Mouse (Mus musculus) natural killer cell, adult 2 months (primary cell): Measurements from ENCODE around the gene Dnajb8.

ENCODE experiments used
- DNase-seq, 2 experiments: peaks; one replicate each; pipeline ENCODE4 v3.0.0; 2022; ENCODE audit warnings: low spot score in 2 of 2

Dnajb8 gene

DNA sequence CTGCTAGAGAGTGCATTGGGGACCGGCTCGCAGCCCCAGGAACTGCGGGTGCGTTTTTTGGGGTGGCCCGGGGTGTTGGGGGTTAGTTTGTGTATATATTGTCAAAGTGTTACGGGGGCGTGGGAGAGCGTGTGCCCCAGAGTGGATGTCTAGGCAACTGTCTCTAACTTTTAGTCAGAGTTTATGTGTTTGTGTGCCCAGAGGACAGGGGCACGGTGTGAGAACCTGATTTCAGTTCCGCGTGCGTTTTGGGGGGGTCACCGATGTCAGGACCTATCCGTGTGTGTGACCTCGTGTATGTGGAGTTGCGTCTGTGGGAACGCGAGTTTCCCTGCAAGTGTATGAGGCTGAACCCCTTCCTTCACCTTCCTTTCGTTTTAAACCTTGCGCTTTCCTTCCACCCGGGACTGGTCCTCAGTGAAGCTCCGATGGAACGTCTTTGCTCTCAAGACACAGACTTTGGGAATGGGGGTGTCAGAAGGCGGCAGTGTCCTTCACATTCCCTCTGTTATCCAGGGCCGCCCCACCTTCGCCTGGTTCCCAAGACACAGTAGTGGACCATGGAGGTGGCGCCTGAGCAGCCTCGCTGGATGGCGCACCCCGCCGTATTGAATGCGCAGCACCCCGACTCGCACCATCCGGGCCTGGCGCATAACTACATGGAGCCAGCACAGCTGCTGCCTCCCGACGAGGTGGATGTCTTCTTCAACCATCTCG is 22.9 kb upstream of the Dnajb8 start:
- no peak for DNase-seq

DNA sequence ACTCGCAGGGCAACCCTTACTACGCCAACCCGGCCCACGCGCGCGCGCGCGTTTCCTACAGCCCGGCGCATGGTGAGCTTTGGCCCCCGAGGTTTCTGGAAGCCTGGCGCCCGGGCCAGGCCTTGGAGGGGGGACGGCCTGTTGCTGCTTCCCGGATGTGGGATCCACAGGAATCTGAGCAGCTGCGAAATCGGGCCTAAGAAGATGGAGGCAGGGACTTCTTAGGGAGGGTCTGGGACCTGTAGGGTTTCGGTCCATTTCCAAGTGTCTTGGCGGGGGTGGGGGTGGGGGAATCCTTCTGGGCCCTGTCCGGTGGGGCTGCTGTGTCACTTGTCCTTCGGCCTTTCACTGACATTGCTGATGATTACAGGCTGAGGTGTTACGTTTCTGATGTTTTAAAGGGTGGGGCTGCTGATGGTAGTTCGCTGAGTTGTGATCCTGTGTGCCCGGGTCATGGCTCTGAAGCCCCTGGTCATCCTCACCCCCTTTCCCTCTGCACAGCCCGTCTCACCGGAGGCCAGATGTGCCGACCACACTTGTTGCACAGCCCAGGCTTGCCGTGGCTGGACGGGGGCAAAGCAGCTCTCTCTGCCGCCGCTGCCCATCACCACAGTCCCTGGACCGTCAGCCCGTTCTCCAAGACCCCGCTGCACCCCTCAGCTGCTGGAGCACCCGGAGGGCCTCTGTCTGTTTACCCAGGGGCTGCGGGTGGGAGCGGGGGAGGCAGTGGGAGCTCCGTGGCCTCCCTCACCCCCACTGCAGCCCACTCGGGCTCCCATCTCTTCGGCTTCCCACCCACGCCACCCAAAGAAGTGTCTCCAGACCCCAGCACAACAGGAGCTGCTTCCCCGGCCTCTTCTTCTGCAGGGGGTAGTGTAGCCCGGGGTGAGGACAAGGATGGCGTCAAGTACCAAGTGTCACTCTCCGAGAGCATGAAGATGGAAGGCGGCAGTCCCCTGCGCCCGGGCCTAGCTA is 22.1 kb upstream of the Dnajb8 start:
- DNase-seq: no peak

DNA sequence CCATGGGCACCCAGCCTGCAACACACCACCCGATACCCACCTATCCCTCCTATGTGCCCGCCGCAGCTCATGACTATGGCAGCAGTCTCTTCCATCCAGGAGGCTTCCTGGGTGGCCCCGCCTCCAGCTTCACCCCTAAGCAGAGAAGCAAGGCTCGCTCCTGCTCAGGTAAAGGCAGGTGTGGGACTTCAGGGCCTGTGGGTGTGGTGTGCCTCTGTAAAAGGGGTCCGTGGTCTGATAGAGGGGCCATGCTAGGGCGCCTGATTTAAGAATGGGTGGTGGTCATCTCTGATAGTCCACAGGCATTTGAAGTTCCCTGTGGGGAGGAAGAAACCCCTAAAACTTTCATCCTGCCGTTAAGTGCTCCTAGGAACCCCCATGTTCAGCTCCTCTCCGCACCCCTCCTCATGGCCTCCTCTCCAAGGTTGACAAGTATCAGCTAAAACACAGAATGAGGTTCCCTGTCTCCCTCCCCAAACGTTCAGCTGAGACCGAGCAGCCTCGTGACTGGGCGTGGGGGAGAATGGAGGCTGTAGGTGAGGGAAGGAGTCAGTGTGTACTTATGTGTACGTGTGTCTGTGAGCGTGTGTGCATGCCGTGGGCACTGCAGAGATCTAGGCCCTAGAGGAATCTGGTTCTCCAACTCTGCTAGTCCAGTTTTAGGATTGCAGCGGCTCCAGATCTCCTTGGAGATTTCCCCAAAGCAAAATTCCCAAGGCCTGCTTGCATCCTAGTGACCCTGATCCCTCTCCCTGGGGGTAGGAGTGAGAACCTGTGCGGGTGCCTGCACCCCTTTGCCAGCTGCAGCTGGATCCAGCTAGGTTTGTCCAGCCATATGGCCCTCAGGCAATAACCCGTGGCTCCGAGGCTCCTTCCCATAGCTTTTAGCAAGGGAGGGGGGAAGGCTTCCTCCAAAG is 21.1 kb upstream of the Dnajb8 start:
- DNase-seq: no peak

DNA sequence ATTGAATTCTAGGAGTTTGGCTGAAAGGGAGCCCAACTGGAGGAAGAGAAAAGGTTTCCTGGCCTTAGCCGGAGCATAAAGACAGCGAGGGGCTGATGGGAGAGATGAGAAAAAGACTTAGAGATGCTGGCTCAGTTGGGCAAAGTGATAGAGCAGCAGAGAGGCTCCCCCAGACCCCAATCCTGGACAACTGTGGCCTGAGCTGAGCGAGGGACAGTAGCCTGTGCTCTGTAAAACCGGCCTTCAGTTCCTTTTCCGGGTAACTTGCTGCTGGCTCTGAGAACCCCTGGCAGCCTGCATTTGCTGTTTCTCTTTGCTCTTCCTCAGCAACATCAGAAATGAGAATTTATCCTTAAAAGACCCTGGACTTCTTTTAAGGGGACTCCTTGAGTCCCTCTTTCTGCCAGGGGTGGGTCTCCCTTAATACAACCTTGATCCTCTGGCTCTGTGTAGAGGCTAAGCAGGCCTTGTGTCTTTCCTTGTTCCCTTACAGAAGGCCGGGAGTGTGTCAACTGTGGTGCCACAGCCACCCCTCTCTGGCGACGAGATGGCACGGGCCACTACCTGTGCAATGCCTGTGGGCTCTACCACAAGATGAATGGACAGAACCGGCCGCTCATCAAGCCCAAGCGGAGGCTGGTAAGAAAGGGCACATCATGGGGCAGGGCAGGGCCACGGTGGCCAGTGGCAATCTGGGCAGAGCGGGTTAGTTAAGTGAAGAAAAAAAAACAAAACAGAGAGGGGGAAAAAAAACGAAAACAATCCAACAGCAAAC is 20.0 kb upstream of the Dnajb8 start:
- DNase-seq: no peak

DNA sequence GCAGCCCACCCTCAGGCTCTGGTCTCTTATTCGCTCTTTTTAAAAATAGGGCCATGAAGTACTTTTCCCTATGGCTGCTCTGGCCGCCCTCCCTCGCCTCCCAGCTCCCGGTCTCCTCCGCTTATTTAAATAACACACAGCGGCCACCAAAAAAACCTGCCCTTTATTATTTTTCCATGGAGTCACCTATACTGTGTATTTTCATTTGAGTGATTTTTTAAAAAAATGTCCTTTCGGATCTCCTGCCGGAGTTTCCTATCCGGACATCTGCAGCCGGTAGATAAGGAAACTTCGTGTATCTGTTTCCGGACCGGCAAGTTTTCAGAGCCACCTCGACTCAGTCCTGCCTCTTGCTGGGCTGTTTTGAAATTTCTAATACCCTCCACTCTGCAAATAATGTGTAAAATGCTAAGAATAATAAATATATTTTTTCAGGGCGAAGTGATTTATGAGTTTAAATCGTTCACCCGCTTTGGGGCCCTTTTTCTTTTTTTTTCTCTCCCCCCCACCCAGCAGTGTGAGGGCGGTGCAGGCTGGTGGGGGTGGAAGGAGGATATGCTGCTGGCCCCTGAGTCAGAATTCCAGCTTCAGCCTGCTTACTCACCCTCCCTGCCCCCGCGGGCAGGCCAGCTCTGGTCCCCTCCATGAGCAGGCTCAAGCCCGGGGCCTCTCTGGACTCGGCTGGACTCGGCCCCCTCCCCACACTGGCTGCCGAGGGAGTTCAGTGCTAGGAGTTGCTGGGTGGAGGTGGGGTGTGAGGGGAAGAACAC is 19.0 kb upstream of the Dnajb8 start:
- DNase-seq: no peak

DNA sequence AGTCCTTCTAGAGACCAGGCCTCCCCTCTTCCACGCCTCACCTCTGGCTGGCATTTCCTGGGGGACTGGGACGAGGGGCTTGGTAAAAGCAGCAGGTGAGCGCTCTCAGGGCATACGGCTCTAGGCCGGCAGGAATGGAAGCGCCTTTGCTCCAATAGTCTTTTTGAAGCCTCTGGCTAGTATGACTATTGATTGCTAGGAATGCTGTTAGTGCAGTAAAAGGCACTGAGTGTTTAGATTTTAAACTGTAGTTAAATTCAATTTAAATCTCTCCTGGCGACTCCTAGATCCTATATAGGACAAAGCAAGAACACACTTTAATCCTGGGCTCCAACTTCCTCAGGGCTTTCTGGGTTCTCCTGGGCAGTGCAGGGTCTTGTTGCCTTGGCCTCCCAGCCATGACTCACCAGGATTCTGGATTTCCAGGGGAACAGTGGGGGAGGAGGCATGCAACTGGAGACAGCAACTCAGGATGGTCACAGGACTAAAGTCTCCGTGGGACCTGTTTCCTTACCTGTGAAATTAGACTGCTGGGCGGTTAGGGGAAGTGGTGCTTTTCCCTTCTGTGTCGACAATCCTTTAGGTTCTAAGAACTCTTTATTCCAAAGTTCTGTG is 18.2 kb upstream of the Dnajb8 start:
- DNase-seq: no peak

DNA sequence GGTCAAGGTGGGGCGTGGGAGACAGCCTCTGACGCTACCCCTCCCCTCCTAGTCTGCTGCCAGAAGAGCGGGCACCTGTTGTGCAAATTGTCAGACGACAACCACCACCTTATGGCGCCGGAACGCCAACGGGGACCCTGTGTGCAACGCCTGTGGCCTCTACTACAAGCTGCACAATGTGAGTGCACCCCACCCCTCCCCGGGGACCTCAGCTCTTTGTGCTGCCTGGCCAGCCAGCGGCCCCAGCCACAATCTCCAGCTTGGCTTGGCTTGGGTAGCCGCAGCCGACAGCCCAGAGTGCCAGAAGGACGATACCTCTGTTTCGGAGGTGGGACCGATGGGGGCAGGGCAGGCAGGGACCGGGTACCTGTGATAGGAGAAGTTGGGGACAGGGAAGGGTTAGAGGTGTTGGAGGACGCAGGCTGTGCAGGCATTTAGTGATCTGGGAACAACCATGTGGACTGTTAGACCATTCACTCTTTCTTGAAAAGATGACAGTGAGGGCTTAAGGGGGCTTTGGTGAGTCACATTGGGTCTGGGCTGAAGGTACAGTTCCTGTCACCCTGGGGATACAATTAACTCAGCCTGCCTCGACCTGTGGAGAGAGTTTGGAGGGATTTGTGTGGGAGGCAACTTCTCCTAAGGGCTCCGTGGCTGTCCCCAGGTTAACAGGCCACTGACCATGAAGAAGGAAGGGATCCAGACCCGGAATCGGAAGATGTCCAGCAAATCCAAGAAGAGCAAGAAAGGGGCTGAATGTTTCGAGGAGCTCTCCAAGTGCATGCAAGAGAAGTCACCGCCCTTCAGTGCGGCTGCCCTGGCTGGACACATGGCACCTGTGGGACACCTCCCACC is 17.3 kb upstream of the Dnajb8 start:
- DNase-seq: no peak

DNA sequence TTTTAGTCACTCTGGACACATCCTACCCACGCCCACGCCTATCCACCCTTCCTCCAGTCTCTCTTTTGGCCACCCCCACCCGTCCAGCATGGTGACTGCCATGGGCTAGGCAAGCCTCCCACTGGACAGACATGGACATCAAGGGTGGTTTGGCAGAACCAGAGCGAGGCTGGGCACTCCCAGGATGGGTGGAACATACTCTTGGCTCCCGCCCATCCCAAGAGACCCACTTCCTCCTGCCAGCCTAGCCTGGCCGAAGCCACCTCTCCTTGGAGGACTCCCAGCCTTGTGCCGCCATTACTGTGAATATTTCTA is 16.7 kb upstream of the Dnajb8 start:
- DNase-seq: no peak

DNA sequence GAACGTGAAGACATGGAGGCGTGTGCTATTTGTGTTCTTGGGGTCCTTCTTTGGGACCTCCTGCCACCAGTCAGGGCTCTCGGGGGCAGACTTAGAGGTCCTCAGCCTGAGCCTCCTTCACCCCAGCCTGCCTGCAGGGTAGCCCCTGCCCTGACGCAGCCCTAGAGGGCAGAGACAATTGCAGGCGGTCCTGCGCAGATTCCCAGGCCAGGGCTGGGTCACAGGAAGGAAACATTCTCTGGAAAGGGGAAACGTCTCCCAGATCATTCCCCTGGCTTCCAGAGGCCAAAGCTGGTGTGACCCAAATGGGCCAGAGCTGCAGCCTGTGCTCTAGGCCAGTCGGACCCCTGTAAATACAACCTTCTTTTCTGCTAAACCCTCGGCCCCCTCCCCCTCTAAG is 16.1 kb upstream of the Dnajb8 start:
- no peak for DNase-seq

DNA sequence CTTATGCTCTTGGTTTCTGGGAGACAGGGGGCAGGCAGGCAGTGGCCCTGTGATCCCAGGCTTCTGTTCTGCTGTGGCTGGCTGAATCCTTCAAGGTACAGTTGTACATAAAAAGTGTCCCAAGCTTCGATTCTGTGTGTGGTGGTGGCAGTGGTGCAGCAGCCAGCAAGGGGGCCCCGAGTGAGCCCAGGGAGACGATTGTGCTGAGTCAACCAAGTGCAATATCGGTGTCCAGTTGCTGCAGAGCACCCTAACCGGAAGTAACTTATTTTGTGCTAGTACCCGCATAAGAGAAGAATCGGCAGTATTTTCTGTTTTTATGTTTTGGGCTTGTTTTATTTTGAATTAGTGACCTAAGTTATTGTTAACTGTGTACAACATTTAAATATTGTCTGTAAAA is 15.5 kb upstream of the Dnajb8 start:
- no peak for DNase-seq

DNA sequence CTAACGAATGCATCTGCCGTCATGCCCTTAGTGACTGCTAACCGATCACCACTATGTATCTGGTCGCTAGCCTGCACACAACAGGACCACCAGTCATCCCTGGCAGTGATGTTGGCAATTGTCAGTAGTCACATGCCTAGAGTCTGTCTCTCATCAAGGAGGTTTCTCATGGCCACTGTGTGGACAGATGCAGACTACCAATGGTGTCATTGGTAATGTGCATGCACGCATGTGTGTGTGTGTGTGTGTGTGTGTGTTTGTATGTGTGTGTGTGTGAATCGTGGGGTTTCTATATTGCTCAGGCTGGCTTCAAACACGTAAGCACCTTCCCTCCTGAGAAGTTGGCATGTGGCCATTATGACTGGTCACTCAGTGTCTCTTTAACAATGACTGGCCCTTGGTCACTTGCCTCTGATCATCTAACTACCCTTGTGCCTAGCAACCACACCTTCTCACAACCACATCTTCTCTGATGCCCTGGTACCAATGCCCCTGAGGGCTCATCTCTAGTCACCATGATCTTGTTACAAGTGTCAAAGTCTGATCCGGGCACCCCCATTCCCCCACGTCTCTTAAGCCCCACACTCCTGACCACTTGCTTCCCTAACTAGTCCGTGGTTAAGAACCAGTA is 14.6 kb upstream of the Dnajb8 start:
- DNase-seq: no peak

DNA sequence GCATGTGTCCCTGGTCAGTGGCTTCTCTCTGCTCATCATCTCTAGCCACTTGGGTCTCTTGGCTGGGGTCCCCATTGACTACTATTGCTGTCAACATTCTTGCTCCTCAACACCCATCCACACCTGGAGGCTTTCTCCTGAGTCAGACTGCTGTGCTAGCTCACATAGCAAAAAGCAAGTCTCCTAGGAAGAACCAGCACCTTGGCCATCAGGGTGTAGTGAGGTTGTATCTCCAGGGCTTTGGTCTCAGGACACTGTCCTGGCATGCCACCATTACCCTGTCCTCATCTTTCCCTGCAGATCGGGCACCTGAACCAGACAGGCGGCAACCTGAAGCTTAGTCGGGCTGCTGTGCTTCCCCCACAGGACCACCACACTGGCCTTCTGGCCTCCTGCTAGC is 13.7 kb upstream of the Dnajb8 start:
- DNase-seq: no peak

DNA sequence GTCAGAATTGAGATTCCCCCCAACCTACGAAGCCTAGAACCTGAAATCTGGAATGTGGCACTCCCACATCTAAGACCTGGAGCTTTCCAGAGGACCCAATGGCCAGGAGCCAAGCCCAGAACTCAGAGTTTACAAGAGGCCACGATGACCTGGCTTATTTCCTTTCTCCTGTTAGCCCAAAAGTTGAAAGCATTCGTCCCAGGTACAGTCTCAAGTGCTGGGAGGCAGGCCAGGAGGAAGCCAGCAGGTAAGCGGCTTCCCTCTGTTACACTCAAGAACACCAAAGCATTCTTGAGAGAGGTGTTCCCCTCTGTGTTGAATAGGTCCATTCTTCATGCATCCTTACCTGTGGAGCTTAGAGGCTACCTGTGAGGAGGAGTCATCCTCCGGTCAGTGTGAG is 12.6 kb upstream of the Dnajb8 start:
- DNase-seq: no peak

DNA sequence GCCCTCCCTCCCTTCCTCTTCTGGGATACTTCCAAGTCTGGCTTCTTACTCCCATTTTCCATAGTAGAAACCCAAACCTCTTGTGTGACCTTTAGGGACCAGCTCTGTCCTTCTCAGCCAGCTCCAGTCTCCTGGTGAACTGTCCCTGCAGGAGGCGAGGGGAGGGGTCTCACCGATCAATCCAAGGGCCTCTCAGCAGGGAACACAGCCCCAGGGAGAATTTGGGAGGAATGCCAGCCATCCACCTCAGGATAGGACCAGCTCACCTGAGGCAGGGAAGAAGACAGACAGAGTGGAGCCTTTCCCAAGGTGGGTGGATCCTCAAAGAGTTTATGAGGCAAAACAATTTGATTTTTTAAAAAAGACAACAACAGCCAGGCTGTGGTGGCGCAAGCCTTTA is 11.9 kb upstream of the Dnajb8 start:
- no peak for DNase-seq

DNA sequence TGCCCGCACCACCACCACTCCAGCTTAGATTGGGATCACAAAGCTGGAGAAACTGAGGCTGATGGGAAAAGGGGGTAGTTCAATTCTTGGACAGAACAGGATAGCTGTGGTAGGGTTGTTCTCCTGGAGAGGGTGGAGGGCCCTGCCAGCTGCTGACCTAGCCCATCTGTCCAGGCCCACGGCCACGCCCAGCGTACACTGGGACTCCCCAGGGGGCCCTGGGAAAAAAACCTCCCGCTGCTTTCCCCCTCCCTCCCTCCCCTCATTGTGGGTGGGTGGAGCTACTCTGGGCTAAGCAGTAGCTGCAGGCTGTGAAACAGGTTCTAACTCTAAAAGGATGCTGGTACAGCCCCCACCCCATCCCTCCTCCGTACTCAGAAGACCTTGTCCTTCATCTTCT is 6.3 kb upstream of the Dnajb8 start:
- DNase-seq: no peak

DNA sequence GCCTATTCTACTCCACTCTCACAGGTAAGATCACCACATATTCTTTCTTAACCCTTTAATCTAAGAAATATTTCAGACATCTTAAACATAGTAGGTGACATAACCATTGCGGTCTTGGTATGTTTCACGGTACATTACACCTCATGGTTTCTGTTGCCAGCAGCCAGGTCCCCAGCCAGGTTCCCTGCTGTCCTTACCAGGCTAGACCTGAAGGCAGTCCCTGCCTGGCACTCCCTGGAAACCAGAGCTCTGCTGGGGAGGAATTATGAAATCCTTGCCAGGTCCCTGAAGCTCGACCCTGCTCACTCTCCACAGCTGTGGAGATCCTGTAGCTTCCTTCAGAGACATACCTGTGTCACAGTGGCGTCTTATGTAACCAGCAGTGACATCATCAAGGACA is 5.9 kb upstream of the Dnajb8 start:
- no peak for DNase-seq

DNA sequence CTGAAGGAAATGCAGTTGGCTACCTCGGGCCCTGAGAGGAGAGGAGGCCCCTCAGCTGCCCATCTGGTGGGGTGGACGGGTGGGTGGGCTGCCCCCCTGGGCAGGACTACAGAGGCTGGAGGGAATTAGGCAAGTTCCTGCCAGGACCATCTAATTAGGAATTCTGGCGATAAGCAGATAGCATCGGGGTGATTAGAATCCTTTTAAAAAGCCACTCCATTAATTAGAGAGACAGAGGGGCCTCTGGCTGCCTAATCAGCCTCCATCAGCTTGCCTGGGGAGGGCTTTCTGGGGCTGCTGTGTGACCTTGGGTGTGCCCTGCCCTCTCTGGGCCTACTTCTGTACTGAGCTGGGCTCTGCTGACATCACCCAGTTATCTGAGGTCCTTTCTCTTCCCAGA is 3.0 kb upstream of the Dnajb8 start:
- no peak for DNase-seq

DNA sequence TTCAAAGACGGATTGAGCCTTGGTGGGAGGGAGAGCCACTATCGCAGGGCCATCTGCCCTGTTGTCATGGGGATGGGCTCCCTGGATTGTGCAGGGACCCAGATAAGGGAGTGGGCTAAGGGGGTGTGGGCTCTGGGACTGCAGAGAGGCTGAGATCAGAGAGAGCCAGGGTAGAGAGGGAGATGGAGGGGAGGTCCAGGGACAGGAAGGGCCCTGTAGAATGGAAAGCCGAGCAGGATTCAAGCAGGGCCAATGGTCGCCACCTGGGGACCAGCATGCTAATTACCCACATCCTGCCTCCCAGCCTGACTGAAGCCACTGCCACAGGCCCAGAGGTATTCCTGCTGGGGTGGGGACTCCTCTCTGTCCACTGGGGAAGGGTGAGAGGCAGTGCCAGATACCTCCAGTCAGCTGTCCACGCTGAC is 4.5 kb downstream of the Dnajb8 start:
- no peak for DNase-seq

DNA sequence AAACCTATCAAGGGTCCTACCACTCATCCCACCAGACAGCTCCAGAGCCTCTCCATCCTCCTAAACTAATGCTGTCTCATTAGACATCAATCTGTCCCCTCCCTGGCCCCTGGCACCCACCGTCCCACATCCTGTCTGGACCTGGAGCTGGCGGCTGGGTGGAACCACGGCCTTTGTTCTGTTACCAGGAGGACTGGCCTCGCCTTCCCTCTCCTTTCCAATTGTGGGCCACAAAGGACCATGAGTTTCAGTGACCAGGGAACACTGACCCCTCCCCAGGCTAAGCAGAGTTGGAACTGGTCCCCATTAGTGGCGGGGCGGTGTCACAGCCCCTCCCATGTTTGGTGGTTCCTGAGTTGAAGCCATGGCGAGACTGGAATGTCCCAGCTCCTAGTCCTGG is 5.5 kb downstream of the Dnajb8 start:
- no peak for DNase-seq
